Mouse (Mus musculus) heart, postnatal 0 days (tissue): ENCODE measurements around the gene Eps15l1.

Experiments
- CTCF ChIP-seq: IDR thresholded peaks from 2 replicates; pipeline ENCODE4 v1.5.1; 2016; ENCODE audit warnings: antibody characterized with exemption, control low read depth, low read depth
- EP300 ChIP-seq: IDR thresholded peaks from 2 replicates; pipeline ENCODE4 v1.6.1; 2016; ENCODE audit warnings: antibody characterized with exemption, low read depth

DNA sequence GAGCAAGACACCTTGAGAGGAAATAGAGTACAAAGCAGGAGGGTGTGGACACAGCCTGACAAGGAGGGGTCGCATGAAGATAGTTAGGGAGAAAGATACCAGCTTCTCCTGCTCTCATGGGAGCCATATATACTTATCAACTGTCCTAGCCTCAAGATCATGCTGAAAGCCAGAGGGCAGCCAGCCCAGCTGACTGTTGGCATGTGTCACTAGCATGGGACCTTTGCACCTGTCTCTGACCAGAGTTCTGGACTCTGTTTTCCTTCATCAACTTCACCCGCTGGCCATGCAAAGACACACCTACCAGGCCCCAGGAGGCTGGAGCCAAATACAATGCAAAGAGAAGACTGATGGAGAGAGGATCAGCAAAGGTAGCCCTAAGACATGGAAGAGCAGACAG is 48.0 kb upstream of the Eps15l1 start:
- no peak for TF ChIP-seq CTCF
- TF ChIP-seq EP300 = no peak
